Mouse (Mus musculus): ENCODE measurements around the gene Ppp3ca. TPM values are rescaled to one million over a fixed set of nuclear protein-coding genes. Genes with fewer than 3 reads are reported as not detected.

The Ppp3ca gene
- polyA plus RNA-seq, 1 experiment from 2014 or later: 37.3 TPM

GRCm38 (mm10) chr3:136682242-136682641 lies 12.3 kb downstream of the Ppp3ca start:
- Histone ChIP-seq H3K4me2 (replicated peaks; ENCODE audit: low read depth) (no peak overlapping the region), H3K27me3 (replicated peaks; ENCODE audit: control insufficient read depth, insufficient read depth, low read length) (no peaks in the 10 kb centered on the region), H3K36me3 (ENCODE audit: control insufficient read depth, insufficient read depth) (no peaks in the 10 kb centered on the region), H3K9ac (ENCODE audit: low read depth, low read length) (no peak overlapping the region), H3K27ac (ENCODE audit: low read depth, low read length) (no peak overlapping the region), H3K9me3 (ENCODE audit: control insufficient read depth) (no peaks in the 10 kb centered on the region), H3K4me1 (replicated peaks; ENCODE audit: control insufficient read depth, insufficient read depth, low read length) (0 out of 2 replicates have a peak, but pooled peaks cover 8% of the 10 kb centered on the region), H3K4me3 (ENCODE audit: low read depth, low read length) (no peak overlapping the region)
- 80% methylated on average over 8 of the region's 8 CpGs for WGBS
- ATAC-seq: no peak
- TF ChIP-seq CTCF (IDR thresholded peaks at IDR 0.05; ENCODE audit: low read depth): no peak

DNA sequence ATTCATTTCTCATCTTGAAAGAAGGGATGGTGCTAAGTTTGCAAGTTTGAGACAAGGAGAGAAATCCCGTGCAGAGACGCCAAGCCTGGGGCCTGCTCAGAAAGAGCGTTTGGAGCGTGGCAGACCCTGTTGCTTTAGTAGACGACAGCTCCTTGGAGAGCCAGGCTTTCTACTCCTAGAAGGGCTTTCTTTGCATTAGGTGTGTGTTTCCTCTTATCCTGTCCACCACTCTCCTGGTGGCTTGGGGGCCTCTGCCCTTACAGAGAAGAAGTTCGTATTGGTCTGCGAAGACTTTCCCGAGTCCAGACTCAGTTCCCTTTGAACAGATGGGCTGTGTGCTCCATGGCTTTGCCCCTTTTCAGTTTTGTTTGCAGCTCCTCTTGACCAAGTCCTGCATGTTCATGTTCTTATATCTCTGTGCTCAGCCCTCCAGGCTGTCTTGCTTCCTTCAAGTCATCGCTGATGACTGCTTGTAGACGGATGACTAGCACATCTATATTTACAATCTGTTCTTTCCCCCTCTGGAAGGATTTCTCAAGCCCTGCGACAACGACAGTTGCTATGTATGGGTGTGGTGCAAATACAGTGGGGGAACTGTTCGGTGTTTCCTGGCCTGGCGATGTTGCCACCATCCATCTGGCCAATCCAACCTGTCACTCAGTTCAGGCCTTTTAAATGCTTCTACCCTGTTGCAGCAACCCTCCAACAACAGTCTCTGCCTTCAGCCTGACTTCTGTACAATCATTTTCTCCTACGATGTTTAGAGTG lies 14.5 kb downstream of the Ppp3ca start:
- Histone ChIP-seq H3K4me3 (ENCODE audit: low read depth, low read length) (no peak overlapping the region), H3K9me3 (ENCODE audit: control insufficient read depth) (no peaks in the 10 kb centered on the region), H3K9ac (ENCODE audit: low read depth, low read length) (no peak overlapping the region), H3K36me3 (ENCODE audit: control insufficient read depth, insufficient read depth) (no peaks in the 10 kb centered on the region), H3K4me1 (replicated peaks; ENCODE audit: control insufficient read depth, insufficient read depth, low read length) (0 out of 2 replicates have a peak, but pooled peaks cover 8% of the 10 kb centered on the region), H3K27ac (ENCODE audit: low read depth, low read length) (no peak overlapping the region), H3K27me3 (replicated peaks; ENCODE audit: control insufficient read depth, insufficient read depth, low read length) (no peaks in the 10 kb centered on the region), H3K4me2 (replicated peaks; ENCODE audit: low read depth) (no peak overlapping the region)
- 66% methylated on average over 15 of the region's 15 CpGs for WGBS
- no peak for ATAC-seq
- TF ChIP-seq CTCF (IDR thresholded peaks at IDR 0.05; ENCODE audit: low read depth): no peak

DNA sequence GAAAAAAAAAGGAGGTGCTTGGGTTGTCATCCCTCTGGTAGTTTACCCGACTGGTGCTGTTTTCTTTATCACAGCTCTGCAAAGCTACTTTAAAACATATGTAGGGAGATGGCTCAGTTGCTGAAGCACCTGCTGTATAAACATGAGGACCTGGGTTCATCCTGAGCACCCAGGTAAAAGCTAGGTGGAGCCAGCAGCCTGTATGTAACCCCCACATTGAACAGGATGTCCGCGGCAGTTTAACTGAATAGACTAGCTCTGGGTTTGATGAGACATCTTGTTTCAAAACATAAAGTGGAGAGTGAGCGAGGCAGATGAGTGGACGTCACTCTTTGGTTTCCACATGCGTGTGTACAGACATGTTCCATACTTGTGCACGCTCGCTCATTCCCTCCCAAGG lies 16.5 kb downstream of the Ppp3ca start:
- 0 out of 2 replicates have a peak, but pooled peaks have one; percentile 16 for TF ChIP-seq CTCF (IDR thresholded peaks at IDR 0.05; ENCODE audit: low read depth)
- 89% methylated on average over 8 of the region's 8 CpGs for WGBS
- H3K9ac ChIP-seq (ENCODE audit: low read depth, low read length): no peak overlapping the region
- H3K36me3 ChIP-seq (ENCODE audit: control insufficient read depth, insufficient read depth): no peaks in the 10 kb centered on the region
- no peak overlapping the region; the same call in 1 of the 2 replicates for H3K4me2 ChIP-seq (replicated peaks; ENCODE audit: low read depth)
- H3K4me1 ChIP-seq (replicated peaks; ENCODE audit: control insufficient read depth, insufficient read depth, low read length): 0 out of 2 replicates have a peak, but pooled peaks cover 8% of the 10 kb centered on the region
- H3K4me3 ChIP-seq (ENCODE audit: low read depth, low read length): no peak overlapping the region
- ATAC-seq: no peak
- no peak overlapping the region for H3K27ac ChIP-seq (ENCODE audit: low read depth, low read length)
- no peaks in the 10 kb centered on the region for H3K9me3 ChIP-seq (ENCODE audit: control insufficient read depth)
- no peaks in the 10 kb centered on the region for H3K27me3 ChIP-seq (replicated peaks; ENCODE audit: control insufficient read depth, insufficient read depth, low read length)

GRCm38 (mm10) chr3:136688101-136688586 lies 18.2 kb downstream of the Ppp3ca start:
- Histone ChIP-seq H3K4me1 (replicated peaks; ENCODE audit: control insufficient read depth, insufficient read depth, low read length) (0 out of 2 replicates have a peak, but pooled peaks cover 8% of the 10 kb centered on the region), H3K4me3 (ENCODE audit: low read depth, low read length) (no peak overlapping the region), H3K27me3 (replicated peaks; ENCODE audit: control insufficient read depth, insufficient read depth, low read length) (no peaks in the 10 kb centered on the region), H3K9me3 (ENCODE audit: control insufficient read depth) (no peaks in the 10 kb centered on the region), H3K27ac (ENCODE audit: low read depth, low read length) (no peak overlapping the region), H3K9ac (ENCODE audit: low read depth, low read length) (no peak overlapping the region), H3K36me3 (ENCODE audit: control insufficient read depth, insufficient read depth) (no peaks in the 10 kb centered on the region), H3K4me2 (replicated peaks; ENCODE audit: low read depth) (no peak overlapping the region)
- WGBS: 73% methylated on average over 9 of the region's 9 CpGs
- no peak for TF ChIP-seq CTCF (IDR thresholded peaks at IDR 0.05; ENCODE audit: low read depth)
- ATAC-seq: no peak

GRCm38 (mm10) chr3:136689793-136690543 lies 20.0 kb downstream of the Ppp3ca start:
- no peaks in the 10 kb centered on the region for H3K36me3 ChIP-seq (ENCODE audit: control insufficient read depth, insufficient read depth)
- H3K9me3 ChIP-seq (ENCODE audit: control insufficient read depth): no peaks in the 10 kb centered on the region
- 90% methylated on average over 7 of the region's 7 CpGs for WGBS
- ATAC-seq: no peak
- no peak overlapping the region for H3K27ac ChIP-seq (ENCODE audit: low read depth, low read length)
- H3K4me1 ChIP-seq (replicated peaks; ENCODE audit: control insufficient read depth, insufficient read depth, low read length): 0 out of 2 replicates have a peak, but pooled peaks cover 8% of the 10 kb centered on the region
- no peak overlapping the region for H3K4me2 ChIP-seq (replicated peaks; ENCODE audit: low read depth)
- no peak overlapping the region for H3K9ac ChIP-seq (ENCODE audit: low read depth, low read length)
- no peaks in the 10 kb centered on the region for H3K27me3 ChIP-seq (replicated peaks; ENCODE audit: control insufficient read depth, insufficient read depth, low read length)
- H3K4me3 ChIP-seq (ENCODE audit: low read depth, low read length): no peak overlapping the region
- no peak for TF ChIP-seq CTCF (IDR thresholded peaks at IDR 0.05; ENCODE audit: low read depth)

- Histone ChIP-seq H3K27me3 (replicated peaks; ENCODE audit: control insufficient read depth, insufficient read depth, low read length) (no peaks in the 10 kb centered on the region), H3K9ac (ENCODE audit: low read depth, low read length) (no peak overlapping the region), H3K9me3 (ENCODE audit: control insufficient read depth) (no peaks in the 10 kb centered on the region), H3K4me3 (ENCODE audit: low read depth, low read length) (no peak overlapping the region), H3K36me3 (ENCODE audit: control insufficient read depth, insufficient read depth) (no peaks in the 10 kb centered on the region), H3K27ac (ENCODE audit: low read depth, low read length) (no peak overlapping the region), H3K4me2 (replicated peaks; ENCODE audit: low read depth) (no peak overlapping the region), H3K4me1 (replicated peaks; ENCODE audit: control insufficient read depth, insufficient read depth, low read length) (0 out of 2 replicates have a peak, but pooled peaks cover under 1% of the 10 kb centered on the region)
- no peak for TF ChIP-seq CTCF (IDR thresholded peaks at IDR 0.05; ENCODE audit: low read depth)
- 78% methylated on average over 7 of the region's 7 CpGs for WGBS
- no peak for ATAC-seq
These were observed 22.1 kb downstream of the Ppp3ca start for GRCm38 (mm10) chr3:136691984-136692383.
